Mouse (Mus musculus): ENCODE measurements around the gene Vegfd.
A peak's percentile ranks its signal among the peaks of the same experiment; 100 is the strongest.

GRCm38 (mm10) chrX:164446106-164446551 is 73.0 kb downstream of the Vegfd start:
- TF ChIP-seq MAZ (IDR thresholded peaks at IDR 0.05; ENCODE audit: low read depth, low read length): no peak
- TF ChIP-seq CTCF (IDR thresholded peaks at IDR 0.05 in 2 of 3, conservative IDR thresholded peaks at IDR 0.05 in 1 of 3; ENCODE audit: control insufficient read depth in 1 of 3, insufficient read depth in 1 of 3, low read depth in 2 of 3, low read length in 3 of 3, poor library complexity in 1 of 3, severe bottlenecking in 1 of 3): peak; percentile 67 to 85 (median 76)
- TF ChIP-seq SIN3A (IDR thresholded peaks at IDR 0.05; ENCODE audit: low read length): peak; percentile 83; the same call in 1 of the 2 replicates
- peak; percentile 44; the same call in 1 of the 2 replicates for TF ChIP-seq TAL1 (IDR thresholded peaks at IDR 0.05; ENCODE audit: low read length)
- TF ChIP-seq USF2 (IDR thresholded peaks at IDR 0.05; ENCODE audit: borderline replicate concordance in 1 of 2, insufficient read depth in 1 of 2, low read depth in 1 of 2, low read length in 2 of 2): no peak
